Mouse (Mus musculus) hindbrain, embryonic 13.5 days (tissue): Measurements from ENCODE around the gene Creg2. TPM values are rescaled to one million over a fixed set of nuclear protein-coding genes. Genes with fewer than 3 reads are reported as not detected.

Experiments
- ATAC-seq: fragments of 200-750 bp; cut with Nextera tagmentation; 2 replicates; pipeline ENCODE4 v1.8.0; 2017; ENCODE audit warnings: moderate TSS enrichment; ENCODE audit not compliant: low FRiP score
- H3K27ac ChIP-seq: fragments of 300-500 bp; sonication (generic); 2 replicates; pipeline ENCODE4 v1.5.1; 2015; ENCODE audit warnings: inconsistent platforms, mild to moderate bottlenecking, moderate library complexity
- H3K27me3 ChIP-seq: fragments of 300-500 bp; sonication (generic); 2 replicates; pipeline ENCODE4 v1.6.1; 2015; ENCODE audit warnings: mild to moderate bottlenecking, inconsistent platforms
- H3K36me3 ChIP-seq: fragments of 300-500 bp; sonication (generic); 2 replicates; pipeline ENCODE4 v1.6.1; 2015; ENCODE audit warnings: mild to moderate bottlenecking, inconsistent platforms
- H3K4me1 ChIP-seq: fragments of 300-500 bp; sonication (generic); replicated peaks from 2 replicates; pipeline ENCODE4 v1.6.1; 2015; ENCODE audit warnings: inconsistent platforms
- H3K4me2 ChIP-seq: fragments of 300-500 bp; sonication (generic); 2 replicates; pipeline ENCODE4 v1.6.1; 2015; ENCODE audit warnings: inconsistent platforms, mild to moderate bottlenecking, moderate library complexity
- H3K4me3 ChIP-seq: fragments of 300-500 bp; sonication (generic); 2 replicates; pipeline ENCODE4 v1.5.1; 2015; ENCODE audit warnings: mild to moderate bottlenecking, inconsistent platforms
- H3K9ac ChIP-seq: fragments of 300-500 bp; sonication (generic); 2 replicates; pipeline ENCODE4 v1.6.1; 2015; ENCODE audit warnings: mild to moderate bottlenecking, inconsistent platforms
- H3K9me3 ChIP-seq: fragments of 300-500 bp; sonication (generic); 2 replicates; pipeline ENCODE4 v1.6.1; 2016; ENCODE audit warnings: inconsistent platforms
- WGBS: fragments of 180-500 bp; shearing (Covaris S2); methylation state at CpG from one replicate; pipeline ENCODE4 v1.1.7; 2015; 5-methylcytosine and 5-hydroxymethylcytosine counted together
- polyA plus RNA-seq: library from polyadenylated mRNA; unstranded; fragments of >200 nt; fragmentation: Nextera tagmentation; extraction: Ambion mirVana; gene quantifications from 2 replicates; pipeline ENCODE4 v1.2.1, GENCODE M21; 2015

Creg2 gene
- 4.6 and 4.8 TPM in 2 replicates for polyA plus RNA-seq

DNA sequence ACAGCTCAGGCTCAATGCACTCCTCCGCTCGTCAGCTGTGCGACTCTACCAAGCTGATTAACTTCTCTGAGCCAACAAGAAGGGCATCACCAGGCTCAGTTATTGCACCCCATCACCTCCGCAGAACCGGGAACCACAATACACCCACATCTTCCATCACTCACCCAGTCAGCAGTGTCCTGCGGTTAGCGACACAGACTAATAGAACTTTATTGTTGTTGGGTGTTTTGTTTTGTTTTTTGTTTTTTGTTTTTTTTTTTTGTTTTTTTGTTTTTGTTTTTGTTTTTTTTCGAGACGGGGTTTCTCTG is at the start of gene Creg2:
Gene Creg2 (minus strand): TSS at position 234 of the 308 bp plus-strand sequence.
- Histone ChIP-seq H3K4me3 (peak within 1 kb of the TSS; percentile 64), H3K9me3 (no peaks in the 10 kb centered on the region), H3K27ac (peak within 1 kb of the TSS; percentile 78), H3K36me3 (no peaks in the 10 kb centered on the region), H3K4me1 (peaks cover 20% of the 10 kb centered on the region), H3K27me3 (peaks cover 31% of the 10 kb centered on the region), H3K9ac (peak within 1 kb of the TSS; percentile 85), H3K4me2 (peak within 1 kb of the TSS; percentile 99)
- WGBS, result 33% methylated on average over 9 of the region's 9 CpGs
- no peak; the same call in 1 of the 2 replicates for ATAC-seq

DNA sequence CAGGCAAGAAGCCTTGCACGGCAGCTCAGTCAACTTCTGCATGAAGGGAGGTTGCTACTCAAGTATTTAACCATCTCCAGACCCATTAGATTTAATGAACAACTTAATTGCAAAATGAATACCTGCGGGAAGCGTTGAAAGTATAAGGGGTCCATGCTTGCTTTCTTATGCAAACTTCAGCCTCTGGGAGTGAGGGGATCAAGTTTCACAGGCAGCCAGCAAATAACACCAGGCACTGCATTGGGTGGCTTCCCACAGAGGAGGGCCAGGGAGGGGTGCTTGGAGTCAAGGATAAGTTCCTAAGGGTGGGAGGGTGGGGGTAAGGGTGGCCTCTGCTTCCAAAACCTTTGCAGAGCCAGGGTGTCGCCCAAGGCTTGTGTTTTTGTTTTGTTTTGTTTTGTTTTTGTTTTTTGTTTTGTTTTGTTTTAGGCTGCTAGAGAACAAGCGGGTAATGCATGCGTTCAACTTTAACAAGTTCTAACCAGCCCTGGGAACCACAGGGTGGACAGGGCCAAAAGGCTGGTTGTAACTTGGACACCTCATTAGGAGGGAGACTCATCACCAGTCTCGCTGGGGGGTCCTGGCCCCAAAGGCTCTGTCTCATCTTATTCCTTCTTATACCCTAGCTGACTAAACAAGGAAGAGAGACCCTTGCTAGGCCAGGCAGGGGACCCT is 49.5 kb upstream of the Creg2 start:
- H3K4me2 ChIP-seq, result peak overlapping the region; percentile 9; the same call in 1 of the 2 replicates
- H3K4me1 ChIP-seq, result peaks cover 34% of the 10 kb centered on the region
- H3K27me3 ChIP-seq, result no peaks in the 10 kb centered on the region
- H3K36me3 ChIP-seq, result no peaks in the 10 kb centered on the region
- H3K9me3 ChIP-seq, result no peaks in the 10 kb centered on the region
- ATAC-seq, result peak; percentile 32; the same call in 1 of the 2 replicates
- 15% methylated on average over 7 of the region's 7 CpGs for WGBS
- H3K27ac ChIP-seq, result 0 out of 2 replicates have a peak overlapping the region, but pooled peaks have one; percentile 36
- no peak overlapping the region for H3K4me3 ChIP-seq
- peak overlapping the region; percentile 49; the same call in 1 of the 2 replicates for H3K9ac ChIP-seq

GRCm38 (mm10) chr1:39698456-39698855 is 47.2 kb upstream of the Creg2 start:
- 25% methylated on average over 6 of the region's 6 CpGs for WGBS
- ATAC-seq, result no peak

GRCm38 (mm10) chr1:39695198-39695597 is 43.9 kb upstream of the Creg2 start:
- Histone ChIP-seq H3K9ac (no peak overlapping the region), H3K9me3 (no peaks in the 10 kb centered on the region), H3K36me3 (no peaks in the 10 kb centered on the region), H3K27me3 (peaks cover 3% of the 10 kb centered on the region; the same call in 1 of the 2 replicates), H3K4me3 (no peak overlapping the region), H3K27ac (no peak overlapping the region), H3K4me2 (no peak overlapping the region), H3K4me1 (peaks cover 4% of the 10 kb centered on the region; the same call in 1 of the 2 replicates)
- no peak for ATAC-seq
- WGBS, result 62% methylated on average over 4 of the region's 4 CpGs

More at GRCm38 (mm10) chr1:39698456-39698855, 47.2 kb upstream of the Creg2 start:
- H3K9me3 ChIP-seq, result no peaks in the 10 kb centered on the region
- H3K4me1 ChIP-seq, result peaks cover 34% of the 10 kb centered on the region
- H3K27ac ChIP-seq, result no peak overlapping the region
- H3K9ac ChIP-seq, result no peak overlapping the region
- no peak overlapping the region for H3K4me3 ChIP-seq
- H3K36me3 ChIP-seq, result no peaks in the 10 kb centered on the region
- no peak overlapping the region for H3K4me2 ChIP-seq
- no peaks in the 10 kb centered on the region for H3K27me3 ChIP-seq

- H3K27me3 ChIP-seq, result peaks cover 3% of the 10 kb centered on the region; the same call in 1 of the 2 replicates
- no peak overlapping the region for H3K27ac ChIP-seq
- peaks cover 4% of the 10 kb centered on the region; the same call in 1 of the 2 replicates for H3K4me1 ChIP-seq
- no peak for ATAC-seq
- H3K4me3 ChIP-seq, result no peak overlapping the region
- no peaks in the 10 kb centered on the region for H3K36me3 ChIP-seq
- no peaks in the 10 kb centered on the region for H3K9me3 ChIP-seq
- WGBS, result 51% methylated on average over 7 of the region's 7 CpGs
- H3K4me2 ChIP-seq, result no peak overlapping the region
- H3K9ac ChIP-seq, result no peak overlapping the region
Observed at GRCm38 (mm10) chr1:39694756-39695155, 43.5 kb upstream of the Creg2 start.

DNA sequence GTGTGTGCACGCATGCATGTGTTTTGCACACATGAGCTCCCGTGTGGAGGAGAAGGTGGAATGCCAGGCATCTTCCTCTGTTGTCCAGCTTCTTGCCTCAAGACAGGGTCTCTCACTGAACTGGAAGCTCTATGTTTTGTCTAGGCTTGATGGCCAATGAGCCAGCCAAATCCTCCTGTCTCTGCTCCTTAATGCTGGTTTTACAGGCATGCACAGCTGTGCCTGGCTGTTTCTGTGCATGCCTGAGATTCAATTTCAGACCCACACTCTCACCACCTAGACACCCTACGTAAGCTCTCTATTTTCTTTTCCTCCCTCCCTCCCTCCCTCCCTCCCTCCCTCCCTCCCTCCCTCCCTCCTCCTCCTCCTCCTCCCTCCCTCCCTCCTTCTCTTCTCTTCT is 40.7 kb upstream of the Creg2 start:
- no peaks in the 10 kb centered on the region for H3K4me1 ChIP-seq
- H3K27ac ChIP-seq, result no peak overlapping the region
- no peaks in the 10 kb centered on the region for H3K9me3 ChIP-seq
- peaks cover 3% of the 10 kb centered on the region; the same call in 1 of the 2 replicates for H3K27me3 ChIP-seq
- WGBS, result 78% methylated on average over 3 of the region's 3 CpGs
- no peak for ATAC-seq
- H3K4me2 ChIP-seq, result no peak overlapping the region
- no peak overlapping the region for H3K4me3 ChIP-seq
- no peaks in the 10 kb centered on the region for H3K36me3 ChIP-seq
- H3K9ac ChIP-seq, result no peak overlapping the region

DNA sequence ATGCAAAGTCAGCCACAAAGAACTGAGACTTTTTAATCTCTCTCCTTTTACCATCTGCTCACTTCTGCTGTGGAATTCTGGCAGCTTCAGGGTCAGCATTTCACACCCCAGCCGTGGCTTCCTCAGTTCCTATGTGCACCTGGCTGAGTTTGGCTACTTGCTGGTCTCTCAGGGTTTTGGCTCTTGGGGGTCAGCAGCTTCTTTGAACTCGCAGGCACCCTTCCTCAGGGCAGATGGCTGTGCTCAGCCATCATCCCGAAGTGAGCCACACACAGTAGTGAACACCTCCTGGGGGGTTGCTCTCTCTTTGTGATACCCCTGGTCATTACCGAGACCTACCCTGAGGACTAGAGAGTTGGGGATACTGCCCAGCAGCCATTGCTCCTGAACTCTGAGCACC is 39.8 kb upstream of the Creg2 start:
- WGBS, result 63% methylated on average over 4 of the region's 4 CpGs
- H3K27ac ChIP-seq, result no peak overlapping the region
- no peaks in the 10 kb centered on the region for H3K9me3 ChIP-seq
- H3K4me2 ChIP-seq, result no peak overlapping the region
- no peak for ATAC-seq
- H3K4me1 ChIP-seq, result 0 out of 2 replicates have a peak, but pooled peaks cover 3% of the 10 kb centered on the region
- no peak overlapping the region for H3K9ac ChIP-seq
- no peak overlapping the region for H3K4me3 ChIP-seq
- H3K36me3 ChIP-seq, result no peaks in the 10 kb centered on the region
- H3K27me3 ChIP-seq, result peaks cover 3% of the 10 kb centered on the region; the same call in 1 of the 2 replicates

DNA sequence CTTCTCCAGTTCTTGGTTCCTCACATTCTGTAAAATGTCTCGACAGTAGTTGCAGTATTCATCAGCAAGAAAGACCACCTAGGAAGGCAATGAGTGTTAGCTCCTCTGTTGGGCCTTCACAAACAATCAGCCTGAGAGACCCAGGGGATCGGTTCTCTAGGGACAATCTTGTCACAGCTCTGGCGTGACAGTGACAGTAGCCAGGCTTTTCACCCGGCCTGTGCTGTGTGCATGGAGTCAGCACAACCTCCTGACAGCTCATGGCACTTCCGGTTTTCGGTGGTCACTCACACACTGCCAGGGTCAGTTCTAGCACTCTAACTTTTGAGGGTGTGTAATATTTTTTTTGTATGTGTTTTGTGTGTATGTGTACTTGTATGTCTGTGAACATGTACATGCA is 37.3 kb upstream of the Creg2 start:
- Histone ChIP-seq H3K9ac (no peak overlapping the region), H3K36me3 (no peaks in the 10 kb centered on the region), H3K27ac (no peak overlapping the region), H3K27me3 (peaks cover 3% of the 10 kb centered on the region; the same call in 1 of the 2 replicates), H3K9me3 (no peaks in the 10 kb centered on the region), H3K4me1 (0 out of 2 replicates have a peak, but pooled peaks cover 3% of the 10 kb centered on the region), H3K4me3 (no peak overlapping the region), H3K4me2 (no peak overlapping the region)
- 76% methylated on average over 6 of the region's 6 CpGs for WGBS
- no peak for ATAC-seq

DNA sequence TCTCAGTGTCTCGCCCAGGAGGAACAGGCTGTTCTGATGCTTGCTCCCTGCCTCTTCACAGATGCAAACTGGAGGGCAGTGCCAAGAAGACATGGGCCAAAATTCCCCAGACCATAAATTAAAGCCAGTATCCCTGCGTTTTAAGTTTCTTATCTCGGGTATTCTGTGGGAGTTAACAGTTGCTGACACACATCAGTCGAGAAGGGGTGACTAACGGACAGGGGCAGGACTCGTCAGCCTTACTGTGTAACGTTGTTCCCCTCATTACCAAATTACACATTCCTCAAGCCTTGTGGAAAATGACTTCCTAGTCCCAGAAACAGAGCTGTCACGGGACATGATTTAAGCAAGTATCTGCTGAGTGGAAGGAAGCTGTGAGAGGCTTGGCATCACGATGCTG is 36.0 kb upstream of the Creg2 start:
- H3K9me3 ChIP-seq, result no peaks in the 10 kb centered on the region
- H3K36me3 ChIP-seq, result no peaks in the 10 kb centered on the region
- H3K27me3 ChIP-seq, result peaks cover 3% of the 10 kb centered on the region; the same call in 1 of the 2 replicates
- no peak overlapping the region for H3K4me2 ChIP-seq
- 0 out of 2 replicates have a peak, but pooled peaks cover 3% of the 10 kb centered on the region for H3K4me1 ChIP-seq
- WGBS, result 77% methylated on average over 9 of the region's 9 CpGs
- H3K4me3 ChIP-seq, result no peak overlapping the region
- no peak overlapping the region for H3K9ac ChIP-seq
- ATAC-seq, result no peak
- no peak overlapping the region for H3K27ac ChIP-seq

GRCm38 (mm10) chr1:39685841-39686240 is 34.6 kb upstream of the Creg2 start:
- Histone ChIP-seq H3K4me2 (no peak overlapping the region), H3K27ac (no peak overlapping the region), H3K4me3 (no peak overlapping the region), H3K4me1 (0 out of 2 replicates have a peak, but pooled peaks cover 3% of the 10 kb centered on the region), H3K36me3 (no peaks in the 10 kb centered on the region), H3K27me3 (no peaks in the 10 kb centered on the region), H3K9ac (no peak overlapping the region), H3K9me3 (no peaks in the 10 kb centered on the region)
- peak; percentile 26; the same call in 1 of the 2 replicates for ATAC-seq
- 0% methylated on average over 1 of the region's 1 CpGs for WGBS

DNA sequence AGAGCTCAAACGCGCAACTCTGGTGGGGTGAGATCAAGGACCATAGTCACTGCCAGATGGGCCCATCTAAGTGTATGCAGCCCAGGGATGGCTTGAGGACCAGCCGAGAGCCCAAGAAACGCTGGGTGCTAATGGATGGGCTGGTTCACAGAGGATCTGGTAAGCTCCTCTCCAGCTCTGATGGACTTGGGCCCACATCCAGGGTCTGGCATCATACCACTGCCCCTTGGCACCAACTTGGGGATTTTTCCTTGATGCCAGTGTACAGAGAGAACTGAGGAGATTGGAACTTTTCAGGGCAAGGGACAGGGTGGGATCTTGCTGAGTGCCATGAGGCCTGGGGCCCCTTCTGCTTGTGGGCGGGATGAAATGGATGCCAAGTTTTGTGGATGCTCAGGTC is 30.4 kb upstream of the Creg2 start:
- no peaks in the 10 kb centered on the region for H3K9me3 ChIP-seq
- H3K27me3 ChIP-seq, result no peaks in the 10 kb centered on the region
- H3K4me1 ChIP-seq, result 0 out of 2 replicates have a peak, but pooled peaks cover 3% of the 10 kb centered on the region
- no peak overlapping the region for H3K9ac ChIP-seq
- no peaks in the 10 kb centered on the region for H3K36me3 ChIP-seq
- no peak overlapping the region for H3K4me3 ChIP-seq
- no peak overlapping the region for H3K27ac ChIP-seq
- no peak overlapping the region for H3K4me2 ChIP-seq
- no peak for ATAC-seq
- 94% methylated on average over 5 of the region's 5 CpGs for WGBS

- 76% methylated on average over 6 of the region's 6 CpGs for WGBS
- no peak overlapping the region for H3K27ac ChIP-seq
- ATAC-seq, result no peak
Observed at GRCm38 (mm10) chr1:39680546-39680945, 29.3 kb upstream of the Creg2 start.

GRCm38 (mm10) chr1:39678883-39679282 is 27.6 kb upstream of the Creg2 start:
- no peak overlapping the region for H3K9ac ChIP-seq
- 70% methylated on average over 8 of the region's 8 CpGs for WGBS
- H3K27ac ChIP-seq, result no peak overlapping the region
- no peaks in the 10 kb centered on the region for H3K36me3 ChIP-seq
- no peak overlapping the region for H3K4me2 ChIP-seq
- no peaks in the 10 kb centered on the region for H3K4me1 ChIP-seq
- no peaks in the 10 kb centered on the region for H3K27me3 ChIP-seq
- H3K9me3 ChIP-seq, result no peaks in the 10 kb centered on the region
- 0 out of 2 replicates have a peak, but pooled peaks have one; percentile 13 for ATAC-seq
- no peak overlapping the region for H3K4me3 ChIP-seq

More at GRCm38 (mm10) chr1:39680546-39680945, 29.3 kb upstream of the Creg2 start:
- Histone ChIP-seq H3K9ac (no peak overlapping the region), H3K36me3 (no peaks in the 10 kb centered on the region), H3K27me3 (no peaks in the 10 kb centered on the region), H3K4me1 (no peaks in the 10 kb centered on the region), H3K9me3 (no peaks in the 10 kb centered on the region), H3K4me2 (no peak overlapping the region), H3K4me3 (no peak overlapping the region)
